Mouse (Mus musculus): ENCODE measurements around the gene Lama2.

Lama2 gene

DNA sequence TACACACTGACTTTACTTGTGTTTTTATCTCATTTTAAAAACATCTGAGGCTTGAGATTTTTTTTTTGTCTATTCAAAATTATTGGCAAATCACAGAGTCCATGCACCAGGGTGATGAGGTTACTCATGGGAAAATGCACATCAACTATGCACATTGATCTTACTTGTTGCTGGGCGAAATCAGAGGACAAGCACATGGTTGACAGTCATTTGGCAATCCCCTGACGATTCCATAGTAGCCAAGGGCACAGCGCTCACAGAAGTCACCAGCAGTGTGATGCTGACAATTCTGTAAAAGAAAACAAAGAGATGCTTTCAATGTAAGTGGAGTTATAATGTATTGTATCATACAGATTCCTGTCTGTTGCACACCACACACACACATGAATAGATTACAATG is 454.8 kb downstream of the Lama2 start:
- no peak for DNase-seq

DNA sequence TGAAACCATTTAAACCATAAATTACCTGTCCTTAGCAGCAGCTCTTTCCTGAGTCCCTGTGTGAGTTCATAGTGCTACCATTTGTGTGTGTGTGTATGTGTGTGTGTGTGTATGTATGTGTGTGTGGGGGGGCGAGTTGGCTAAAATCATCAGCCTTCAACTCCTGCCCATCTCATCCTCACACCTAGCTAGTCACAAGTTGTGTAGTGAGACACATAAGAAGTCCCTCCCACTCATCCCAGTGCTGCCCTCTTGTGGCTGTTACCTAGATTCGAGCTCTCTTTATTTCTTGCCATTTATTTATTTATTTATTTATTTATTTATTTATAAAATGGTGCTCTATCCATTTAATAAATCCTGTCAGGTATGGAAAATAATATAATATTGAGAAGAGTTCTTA is 457.2 kb downstream of the Lama2 start:
- no peak for DNase-seq

DNA sequence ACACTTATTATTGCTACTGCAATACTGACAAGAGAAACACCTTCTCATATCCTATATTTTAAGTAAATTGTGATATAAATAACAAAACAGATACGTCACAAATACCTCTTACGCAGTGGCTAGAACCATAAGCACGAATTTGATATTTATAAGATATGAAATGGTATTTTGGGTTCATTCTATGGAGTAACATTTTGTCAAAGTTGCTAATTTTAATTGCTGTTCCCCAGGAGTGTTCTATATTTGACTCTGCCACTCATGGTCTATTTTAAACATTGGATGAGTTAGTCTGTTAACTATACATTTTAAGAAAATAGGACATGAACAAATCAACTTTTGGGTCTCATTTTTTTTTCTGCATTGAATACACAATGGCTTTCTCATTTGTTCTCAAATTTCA is 469.3 kb downstream of the Lama2 start:
- no peak for DNase-seq

DNA sequence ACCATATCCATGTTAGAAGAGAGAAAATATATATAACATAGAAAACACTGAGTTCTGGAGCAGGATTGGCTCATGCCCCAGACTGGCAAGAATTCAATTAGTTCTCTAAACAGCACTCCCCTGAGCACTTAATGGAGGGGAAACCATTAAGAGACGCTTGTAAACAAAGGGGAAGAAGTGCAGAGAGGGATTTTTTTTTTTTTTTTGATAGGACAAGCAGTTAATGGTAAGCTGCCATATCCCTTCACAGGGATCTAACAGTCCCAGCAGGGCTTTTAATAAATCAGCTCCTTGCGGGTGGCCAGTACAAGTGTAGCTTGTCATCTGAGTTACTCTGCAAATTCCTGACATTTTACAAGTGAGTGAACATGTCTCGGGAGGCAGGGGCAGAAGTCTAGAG is 479.1 kb downstream of the Lama2 start:
- no peak for DNase-seq

- no peak for DNase-seq
Measured at GRCm38 (mm10) chr10:27135768-27136167, 483.8 kb downstream of the Lama2 start.

DNA sequence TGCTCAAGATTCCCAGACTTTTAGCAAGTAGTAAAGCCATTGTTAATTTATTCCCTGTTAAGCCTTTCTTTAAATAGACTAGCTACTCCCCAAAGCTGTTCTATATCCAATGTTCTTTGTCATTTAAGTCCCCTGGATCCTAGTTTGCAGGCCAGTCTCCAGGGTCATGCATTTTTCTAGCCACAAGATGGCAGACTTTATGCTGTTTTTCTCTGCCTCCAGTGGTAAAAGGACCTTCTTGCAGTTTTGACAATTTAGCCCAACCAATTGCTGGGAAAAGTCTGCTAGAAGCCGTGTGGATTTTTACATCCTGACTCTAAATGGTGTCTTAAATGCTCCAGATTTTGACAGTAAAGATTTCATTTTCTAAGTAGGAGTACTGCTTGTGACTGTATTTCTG is 486.4 kb downstream of the Lama2 start:
- peak; percentile 9 for DNase-seq

DNA sequence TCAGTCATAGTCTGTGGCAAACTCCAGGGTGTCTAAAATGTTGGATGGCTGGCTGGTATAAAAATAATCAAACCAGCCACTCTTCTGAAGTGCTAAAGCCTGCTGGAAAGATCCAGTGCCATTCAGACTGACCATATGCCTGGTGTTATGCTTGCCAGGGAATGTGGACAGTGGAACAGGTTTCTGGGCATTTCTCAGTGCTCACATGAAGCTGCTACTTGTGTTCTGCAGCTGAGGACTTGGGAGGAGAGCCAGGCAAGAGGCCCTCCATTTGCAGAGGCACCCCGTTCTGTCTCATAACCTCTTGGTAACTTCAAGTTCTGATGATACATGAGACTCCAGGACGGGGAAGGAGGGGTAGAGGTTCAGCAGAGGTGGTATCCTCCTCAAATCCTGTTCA is 492.1 kb downstream of the Lama2 start:
- DNase-seq, result peak; percentile 41

- no peak for DNase-seq
Measured at GRCm38 (mm10) chr10:27123763-27124162, 495.8 kb downstream of the Lama2 start.

GRCm38 (mm10) chr10:27117815-27118214 is 501.7 kb downstream of the Lama2 start:
- no peak for DNase-seq

- DNase-seq, result no peak
Measured at GRCm38 (mm10) chr10:27116938-27117647, 502.5 kb downstream of the Lama2 start.

DNA sequence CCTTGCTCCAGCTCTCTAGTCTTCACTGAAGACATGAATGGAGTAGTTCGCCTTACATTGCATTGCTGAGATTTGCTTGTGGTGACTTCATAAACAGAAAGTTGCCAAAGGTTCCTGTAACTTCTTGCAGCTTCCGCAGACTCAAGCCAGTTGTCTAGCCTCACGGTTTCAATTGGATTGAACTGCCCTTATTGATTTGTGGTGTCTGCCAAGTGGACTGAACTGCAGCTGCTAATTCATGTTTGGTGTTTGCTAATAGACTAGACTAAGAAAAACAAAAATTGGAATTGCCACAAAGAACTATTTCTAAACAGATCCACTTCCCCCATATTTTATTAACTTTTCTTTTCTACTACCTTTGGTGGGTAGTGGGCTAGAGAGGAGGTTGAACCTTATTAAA is 505.4 kb downstream of the Lama2 start:
- DNase-seq, result no peak

DNA sequence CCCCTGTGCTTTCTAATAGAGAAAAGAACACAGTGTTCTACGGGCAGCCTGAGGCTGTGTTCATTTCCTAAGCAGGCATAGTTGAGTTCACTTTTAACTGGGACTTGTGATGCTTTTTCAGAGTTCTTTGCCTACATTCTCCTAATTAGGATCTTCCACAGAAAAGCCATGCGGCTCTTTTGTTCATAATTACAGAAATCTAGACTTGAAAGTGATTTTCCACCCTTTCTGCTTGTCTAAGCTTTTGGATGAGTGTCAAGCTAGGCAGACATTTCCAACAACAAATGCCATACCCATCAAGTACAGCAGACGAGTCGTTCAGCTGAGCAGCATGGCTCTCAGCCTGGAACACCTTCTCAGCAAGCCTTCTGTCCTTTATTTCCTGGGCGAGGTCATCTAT is 515.7 kb downstream of the Lama2 start:
- no peak for DNase-seq

- no peak for DNase-seq
Measured at GRCm38 (mm10) chr10:27101800-27102353, 517.7 kb downstream of the Lama2 start.

- no peak for DNase-seq
Measured at GRCm38 (mm10) chr10:27077113-27077512, 542.4 kb downstream of the Lama2 start.

- DNase-seq, result no peak
Measured at GRCm38 (mm10) chr10:27068794-27069435, 550.6 kb downstream of the Lama2 start.

DNA sequence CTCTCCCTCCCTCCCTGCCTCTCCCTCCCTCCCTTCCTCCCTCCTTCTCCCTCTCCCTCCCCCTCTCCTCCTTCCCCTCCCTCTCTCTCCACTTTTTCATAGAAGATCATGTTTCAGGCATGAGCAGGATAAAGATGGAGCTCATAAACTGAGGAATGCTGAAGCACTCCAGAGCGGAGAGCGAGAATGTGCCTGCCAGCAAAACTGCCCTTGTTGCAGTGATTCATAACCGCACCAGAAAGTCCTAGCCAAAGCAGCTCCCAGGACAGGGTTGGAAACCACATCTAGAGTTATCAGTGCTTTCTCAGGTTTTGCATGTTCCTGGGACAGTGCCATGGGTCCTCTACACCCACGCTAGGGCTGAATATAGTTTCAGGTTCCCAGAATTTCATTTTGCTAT is 555.9 kb downstream of the Lama2 start:
- no peak for DNase-seq

DNA sequence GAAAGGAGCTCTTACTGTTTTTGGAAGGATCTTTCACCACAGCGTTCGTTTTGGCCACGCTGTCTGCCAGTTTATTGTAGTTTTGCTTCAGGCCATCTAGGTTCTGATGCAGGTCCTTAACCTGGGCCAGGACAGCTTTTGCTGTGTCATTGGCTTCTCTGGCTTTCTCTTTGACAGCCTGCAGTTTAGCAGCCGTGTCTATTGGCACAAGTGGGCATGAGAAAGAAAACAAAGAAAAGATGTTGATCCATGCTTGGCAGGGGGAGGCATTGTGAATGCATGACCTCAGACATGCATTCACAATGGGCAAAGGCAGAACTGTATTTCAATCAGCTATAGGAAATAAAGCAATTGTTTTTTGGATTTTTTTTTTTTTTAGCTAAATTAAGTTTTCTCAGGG is 565.1 kb downstream of the Lama2 start:
- no peak for DNase-seq

GRCm38 (mm10) chr10:27047196-27047595 is 572.4 kb downstream of the Lama2 start:
- DNase-seq, result no peak

DNA sequence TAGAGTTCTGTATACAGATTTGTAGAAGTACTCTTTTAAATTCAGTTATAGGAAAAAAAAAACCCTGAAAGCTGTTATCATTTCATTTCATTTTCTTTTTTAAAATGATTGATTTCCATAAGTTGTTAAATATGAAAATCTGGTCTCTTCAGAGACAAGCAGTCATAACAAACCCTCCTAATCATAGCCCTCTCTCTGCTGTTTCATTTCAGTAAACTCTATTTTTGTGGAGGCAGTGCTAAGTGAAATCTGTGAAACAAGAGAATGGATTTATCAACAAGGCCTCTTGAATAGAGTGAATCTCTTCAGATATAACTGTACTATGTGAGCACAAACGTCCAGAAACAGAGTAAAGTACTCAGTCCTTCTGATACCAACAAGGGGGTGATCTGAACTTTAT is 577.7 kb downstream of the Lama2 start:
- DNase-seq, result no peak

- DNase-seq, result no peak
Measured at GRCm38 (mm10) chr10:27022707-27023106, 596.9 kb downstream of the Lama2 start.

- no peak for DNase-seq
Measured at GRCm38 (mm10) chr10:27012804-27013365, 606.7 kb downstream of the Lama2 start.

- no peak for DNase-seq
Measured at GRCm38 (mm10) chr10:27007364-27007763, 612.2 kb downstream of the Lama2 start.

- DNase-seq, result no peak
Measured at GRCm38 (mm10) chr10:27005716-27006115, 613.8 kb downstream of the Lama2 start.

DNA sequence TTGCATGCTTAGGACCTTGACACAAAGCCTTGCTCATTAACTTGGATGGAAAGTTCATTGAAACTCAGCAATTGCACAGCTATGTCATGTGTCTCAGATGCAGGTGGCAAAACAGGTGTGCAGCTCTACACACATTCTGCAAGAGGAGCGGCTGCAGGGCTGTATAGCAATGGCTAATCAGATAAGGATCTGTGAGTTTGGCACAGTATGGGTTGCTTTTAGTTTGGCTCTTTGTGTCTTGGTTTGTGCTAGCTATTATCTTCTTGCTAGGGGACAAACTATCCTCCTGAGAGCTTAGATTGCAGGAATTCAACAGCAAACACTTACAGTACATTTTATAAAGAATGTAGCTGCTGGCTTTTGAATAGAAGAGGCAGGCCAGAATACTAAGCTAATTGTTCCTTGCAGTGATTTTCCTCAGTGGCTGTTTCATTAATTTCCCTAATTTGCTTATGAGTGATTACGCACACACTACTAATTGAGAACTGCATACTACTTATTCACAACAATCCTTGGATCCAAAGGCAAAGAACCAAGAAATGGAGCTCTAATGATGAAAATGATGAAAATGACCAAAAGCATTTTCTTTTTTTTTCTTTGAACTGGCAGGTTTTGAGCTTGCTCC is 617.9 kb downstream of the Lama2 start:
- DNase-seq, result no peak

All from cerebellum, adult 9-11 months (tissue).